Mouse (Mus musculus) myocyte (in vitro differentiated cells): Measurements from ENCODE around the gene Rhebl1.

Experiments used
- E2F4 ChIP-seq: IDR thresholded peaks from one replicate; pipeline ENCODE4 v1.6.1; 2011; ENCODE audit warnings: mild to moderate bottlenecking, control low read depth, moderate library complexity; ENCODE audit not compliant: insufficient read depth
- MAX ChIP-seq: IDR thresholded peaks from one replicate; pipeline ENCODE4 v1.6.1; 2011; ENCODE audit warnings: low read depth, mild to moderate bottlenecking, control low read depth
- MYOD1 ChIP-seq, 3 experiments: IDR thresholded peaks; one replicate each; pipeline ENCODE4 v1.6.1; 2011; ENCODE audit warnings: control low read depth in 2 of 3, low read depth in 2 of 3, mild to moderate bottlenecking in 2 of 3, moderate library complexity in 1 of 3; ENCODE audit not compliant: insufficient read length in 2 of 3, control insufficient read depth in 1 of 3
- MYOG ChIP-seq, 3 experiments: IDR thresholded peaks; one replicate each; pipeline ENCODE4 v1.6.1; 2011; ENCODE audit warnings: control low read depth in 2 of 3, low read depth in 2 of 3, mild to moderate bottlenecking in 2 of 3; ENCODE audit not compliant: insufficient read length in 2 of 3, control insufficient read depth in 1 of 3, insufficient read depth in 1 of 3
- POLR2A ChIP-seq: IDR thresholded peaks from one replicate; pipeline ENCODE4 v1.6.1; 2011; ENCODE audit warnings: low read depth, mild to moderate bottlenecking, control low read depth, moderate library complexity; ENCODE audit not compliant: insufficient read length
- POLR2AphosphoS2 ChIP-seq: IDR thresholded peaks from one replicate; pipeline ENCODE4 v1.6.1; 2011; ENCODE audit warnings: low read depth, control low read depth; ENCODE audit not compliant: insufficient read length
- REST ChIP-seq: IDR thresholded peaks from one replicate; pipeline ENCODE4 v1.6.1; 2011; ENCODE audit warnings: mild to moderate bottlenecking, control low read depth, moderate library complexity; ENCODE audit not compliant: insufficient read depth, insufficient read length
- TCF12 ChIP-seq: IDR thresholded peaks from one replicate; pipeline ENCODE4 v1.6.1; 2011; ENCODE audit warnings: mild to moderate bottlenecking, control low read depth; ENCODE audit not compliant: poor library complexity, insufficient read depth, severe bottlenecking
- USF1 ChIP-seq: IDR thresholded peaks from one replicate; pipeline ENCODE4 v1.6.1; 2011; ENCODE audit warnings: low read depth, mild to moderate bottlenecking, control low read depth, moderate library complexity

GRCm38 (mm10) chr15:98861701-98862410 is 32.5 kb downstream of the Rhebl1 start:
- TF ChIP-seq POLR2A (no peak), USF1 (no peak), MYOG (IDR thresholded peaks at IDR 0.05; ENCODE audit: control insufficient read depth in 1 of 3, insufficient read depth in 1 of 3, insufficient read length in 2 of 3, low read depth in 2 of 3) (no peak), TCF12 (no peak), E2F4 (no peak), REST (no peak), MAX (no peak), POLR2AphosphoS2 (no peak), MYOD1 (IDR thresholded peaks at IDR 0.05; ENCODE audit: control insufficient read depth in 1 of 3, insufficient read length in 2 of 3, low read depth in 2 of 3) (no peak)
